Mouse (Mus musculus) cerebellum, adult 11-12 months (tissue): ENCODE data around the gene Hadhb.

Experiments
- DNase-seq: peaks from one replicate; pipeline ENCODE4 v3.0.0; 2022

The Hadhb gene

DNA sequence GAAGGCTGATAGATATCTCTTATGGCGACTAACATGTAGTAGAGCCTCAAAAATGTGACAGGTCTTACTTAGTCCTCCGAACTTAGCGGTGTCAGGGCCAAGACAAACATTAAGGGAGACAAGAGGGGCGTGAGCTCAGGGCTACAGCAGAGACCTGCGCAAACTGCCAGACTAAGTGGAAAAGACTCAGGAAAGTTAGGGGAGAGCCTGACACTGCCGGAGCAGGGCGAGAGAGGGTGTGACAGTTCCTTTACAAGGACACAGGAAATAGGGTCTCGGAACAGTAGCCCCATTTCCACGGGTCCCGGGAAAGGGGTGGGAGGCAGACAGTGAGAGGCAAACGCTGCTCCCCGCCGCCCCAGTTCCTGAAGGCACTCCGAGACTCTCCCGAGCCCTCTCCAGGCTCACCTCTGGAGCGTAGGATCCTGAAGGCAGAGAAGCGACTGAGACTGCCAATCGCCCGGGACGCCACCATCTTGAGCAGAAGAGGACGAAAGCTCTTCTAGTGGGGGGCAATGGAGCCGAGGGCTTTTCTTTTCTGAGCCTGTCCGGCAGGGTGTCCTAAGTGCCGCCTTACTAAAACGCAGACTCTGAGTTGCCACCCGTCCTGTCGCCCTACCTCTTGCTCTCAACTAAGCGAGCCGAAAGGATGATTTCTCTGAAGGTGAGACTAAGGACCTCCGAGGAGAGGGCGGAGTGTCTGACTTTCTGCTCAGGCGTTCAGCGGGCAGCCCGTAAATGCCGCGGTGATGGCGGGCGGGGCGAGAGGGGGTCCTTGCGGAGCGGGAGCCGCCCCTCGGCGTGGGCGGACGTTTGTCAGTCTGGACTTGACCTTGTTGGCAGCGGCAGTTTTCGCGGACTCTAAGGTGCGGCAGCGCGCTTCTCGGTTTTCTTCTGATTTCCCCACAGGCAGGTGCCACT, at the start of gene Hadhb, which contains the start of gene Hadha:
Gene Hadhb (plus strand): TSS at position 775 of the 921 bp plus-strand sequence.
Gene Hadha (minus strand): TSS at position 689 of the 921 bp plus-strand sequence.
- peak; percentile 91 for DNase-seq

DNA sequence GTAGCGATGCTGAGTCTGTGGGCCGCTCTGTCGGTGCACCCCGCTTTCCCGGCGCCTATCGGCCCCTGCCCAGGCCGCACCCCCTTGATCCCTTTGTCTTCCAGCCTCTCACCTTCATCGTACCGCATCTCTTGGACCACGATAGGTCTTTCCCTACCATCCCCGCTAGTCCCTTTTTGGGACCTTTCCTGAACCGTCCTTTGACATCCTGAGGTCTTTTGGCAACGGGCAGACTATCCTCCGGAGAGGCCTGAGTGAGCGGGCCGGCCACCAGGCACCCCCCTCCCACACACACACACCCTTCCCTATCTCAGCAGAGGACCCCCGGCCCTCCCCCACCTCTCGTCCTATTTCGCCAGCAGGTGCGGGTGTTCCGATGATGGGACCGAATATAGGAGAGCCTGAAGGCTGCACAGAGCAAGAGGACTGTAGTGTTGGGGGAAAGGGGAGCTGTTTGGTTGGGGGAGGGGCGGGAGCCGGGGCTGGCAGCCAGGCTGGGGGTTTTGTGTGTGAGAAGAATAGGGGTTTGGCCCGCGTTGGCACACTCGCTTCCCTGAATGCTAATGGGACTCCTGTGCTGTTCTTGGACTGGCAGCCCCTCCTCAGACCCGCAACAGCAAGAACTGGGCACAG, 49.3 kb upstream of the Hadhb start, which contains the start of gene 3110082J24Rik:
Gene 3110082J24Rik (minus strand): TSS at position 419 of the 633 bp plus-strand sequence.
- no peak for DNase-seq

DNA sequence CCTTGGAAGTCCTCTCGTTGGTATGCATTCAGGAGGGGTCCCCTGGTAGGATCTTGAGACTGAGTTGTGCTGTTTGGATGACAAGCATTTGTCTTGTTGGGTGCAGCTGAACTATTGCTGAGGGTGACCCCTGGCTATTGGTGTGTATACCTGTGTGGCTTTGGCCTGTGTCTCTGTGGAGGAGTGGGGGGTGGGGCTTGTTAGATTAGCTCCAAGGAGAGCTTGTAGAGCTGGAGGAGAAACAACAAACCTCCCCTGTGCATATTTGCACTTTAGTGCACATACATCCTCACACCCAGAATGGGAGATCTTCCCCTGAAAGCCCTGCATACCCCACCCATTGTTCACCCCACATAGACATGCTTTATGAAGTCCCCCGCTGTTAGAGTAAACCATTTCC, 48.3 kb upstream of the Hadhb start:
- no peak for DNase-seq

DNA sequence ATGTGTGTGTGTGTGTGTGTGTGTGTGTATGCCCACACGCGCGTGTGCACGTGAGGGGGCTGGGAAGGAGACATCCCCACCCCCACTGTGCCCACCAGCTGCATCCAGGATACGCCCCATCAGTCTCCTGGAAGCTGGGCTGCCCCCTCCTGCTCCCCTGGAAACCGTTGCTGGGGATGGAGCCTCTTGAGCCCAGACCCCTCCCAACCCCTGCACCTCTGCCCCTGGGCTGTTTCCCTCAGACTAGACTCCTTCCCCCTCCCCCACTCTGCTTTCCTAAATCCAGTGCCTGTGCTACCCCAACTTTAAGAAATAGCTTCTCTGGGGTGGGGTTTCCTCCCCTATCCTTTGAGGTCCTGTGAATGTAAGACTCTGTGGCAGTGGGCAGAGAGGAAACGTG, 47.9 kb upstream of the Hadhb start:
- DNase-seq, result no peak

DNA sequence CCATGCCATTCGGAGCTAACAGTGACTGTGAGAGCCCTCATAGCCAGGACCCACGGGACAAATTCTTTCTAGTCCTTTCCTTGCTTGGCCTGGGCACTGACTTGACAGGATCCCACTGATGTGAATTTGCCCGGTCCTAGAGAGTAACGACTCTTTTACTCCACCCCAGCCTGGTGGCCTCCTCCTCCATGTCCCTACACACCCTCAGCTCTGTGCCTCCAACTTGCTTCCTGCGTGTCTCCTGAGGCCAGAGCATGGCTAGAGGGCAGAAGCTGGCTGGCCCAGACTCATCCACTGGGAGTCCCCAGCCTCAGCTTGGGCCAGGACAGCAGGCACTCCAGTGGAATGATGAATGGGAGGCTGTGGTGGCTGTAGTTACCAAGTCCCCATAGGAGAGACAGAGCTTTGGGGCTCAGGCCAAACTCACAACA, 47.4 kb upstream of the Hadhb start:
- no peak for DNase-seq

DNA sequence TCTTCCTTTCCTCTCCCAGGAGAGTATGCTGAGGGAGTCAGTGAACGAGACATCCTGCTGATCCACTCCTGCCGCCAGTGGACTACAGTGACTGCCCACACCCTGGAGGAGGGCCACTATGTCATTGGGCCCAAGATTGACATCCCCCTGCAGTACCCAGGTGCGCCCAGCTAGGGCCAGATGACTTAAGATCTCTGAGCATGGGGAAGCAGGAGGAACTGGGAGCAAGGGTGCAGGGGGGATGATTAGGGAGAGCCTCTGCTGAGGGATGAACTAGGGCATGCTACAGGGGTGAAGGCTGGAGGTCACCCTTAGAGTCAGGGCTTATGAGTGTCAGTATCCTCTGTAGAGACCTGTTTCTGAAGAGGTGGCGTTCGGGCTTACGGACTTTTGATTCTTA, 46.8 kb upstream of the Hadhb start:
- DNase-seq, result no peak

DNA sequence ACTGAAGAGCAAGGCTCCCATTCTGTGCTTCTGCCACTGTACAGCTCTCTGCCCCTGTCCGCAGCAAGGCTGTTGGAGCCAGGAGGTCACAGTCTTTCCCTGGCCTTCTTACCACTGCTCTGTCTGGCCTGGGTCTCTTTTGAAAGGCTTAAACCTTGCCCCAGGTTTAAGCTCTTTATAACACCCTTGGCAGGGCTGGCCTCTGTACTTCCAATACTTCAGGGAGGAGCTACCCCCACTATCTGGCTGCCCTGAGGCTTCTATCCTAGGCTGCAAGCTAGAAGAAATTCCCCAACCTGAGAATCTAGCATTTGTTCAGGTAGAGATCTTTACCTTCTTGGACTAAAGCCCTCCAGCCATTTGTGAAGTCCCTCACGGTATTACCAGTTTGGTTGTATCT, 45.1 kb upstream of the Hadhb start:
- no peak for DNase-seq

DNA sequence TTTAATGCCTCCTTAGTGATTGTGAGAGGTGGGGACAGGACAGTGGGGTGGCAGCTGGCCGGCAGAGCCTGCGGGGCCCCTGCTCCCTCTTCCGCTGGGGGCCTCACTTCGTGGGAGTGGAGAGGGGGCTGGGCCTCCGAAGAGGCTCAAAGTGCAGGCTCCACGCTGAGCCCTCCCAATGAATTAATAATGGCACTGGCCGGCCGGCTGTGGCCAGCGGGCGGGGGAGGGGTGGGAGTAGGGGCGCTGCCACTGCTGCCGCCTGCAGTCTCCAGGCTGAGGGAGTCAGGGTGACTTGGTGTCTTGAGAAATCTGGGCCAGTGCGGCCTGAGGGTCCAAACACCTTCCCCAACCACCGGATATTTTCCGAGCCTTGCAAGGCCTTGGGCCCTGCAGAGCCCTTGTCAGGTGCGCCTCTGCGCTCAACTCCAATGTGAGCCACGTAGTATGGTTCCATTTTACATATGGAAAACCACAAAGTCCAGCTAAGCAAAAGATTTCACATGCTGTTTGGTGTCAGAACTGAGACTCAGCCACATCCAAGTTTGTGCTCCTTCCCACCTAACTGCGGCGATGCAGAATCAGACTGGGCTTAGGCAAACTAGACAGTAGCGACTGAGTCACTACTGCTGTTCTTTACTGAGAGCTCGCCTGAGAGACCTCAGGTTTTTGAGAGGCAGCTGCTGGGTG, 44.5 kb upstream of the Hadhb start:
- DNase-seq, result no peak

DNA sequence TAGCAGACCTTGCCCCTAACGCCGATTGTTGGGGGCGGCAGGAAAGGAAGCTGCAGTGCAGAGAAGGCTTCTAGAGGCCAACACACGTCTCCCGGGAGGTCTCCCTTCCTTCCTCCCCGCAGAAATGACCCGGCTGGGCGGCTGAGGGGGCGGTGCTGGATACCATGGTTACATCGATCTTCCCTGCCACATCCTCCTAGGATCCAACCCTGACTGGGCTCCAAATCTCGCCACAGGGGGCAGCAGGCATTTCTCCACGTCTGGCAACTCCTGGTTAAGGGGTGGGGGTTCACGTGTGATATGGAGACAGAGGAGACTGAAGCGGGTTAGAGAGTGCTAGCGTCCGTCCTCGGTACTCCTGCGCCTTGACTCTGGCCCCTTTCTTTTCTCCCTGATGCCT, 43.9 kb upstream of the Hadhb start:
- no peak for DNase-seq

DNA sequence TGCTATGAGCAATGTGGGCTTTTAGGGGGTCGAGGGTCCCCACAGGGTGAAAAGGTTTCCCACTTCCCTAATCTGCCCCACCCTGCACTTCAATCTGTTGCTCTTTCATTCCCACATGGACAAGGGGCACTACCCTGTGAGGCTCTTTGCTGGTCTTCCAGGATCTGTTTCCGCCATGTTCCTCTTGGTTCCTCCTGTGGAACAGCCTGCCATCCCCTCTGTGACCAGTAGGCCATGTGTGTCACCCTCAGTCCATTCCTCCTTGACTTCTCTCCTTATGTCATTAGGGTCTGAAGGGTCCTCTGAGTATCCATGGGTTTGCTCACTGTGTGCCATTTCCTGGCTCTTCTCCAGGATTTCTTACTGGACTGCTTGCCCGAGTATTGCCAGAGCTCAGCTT, 43.3 kb upstream of the Hadhb start:
- no peak for DNase-seq

DNA sequence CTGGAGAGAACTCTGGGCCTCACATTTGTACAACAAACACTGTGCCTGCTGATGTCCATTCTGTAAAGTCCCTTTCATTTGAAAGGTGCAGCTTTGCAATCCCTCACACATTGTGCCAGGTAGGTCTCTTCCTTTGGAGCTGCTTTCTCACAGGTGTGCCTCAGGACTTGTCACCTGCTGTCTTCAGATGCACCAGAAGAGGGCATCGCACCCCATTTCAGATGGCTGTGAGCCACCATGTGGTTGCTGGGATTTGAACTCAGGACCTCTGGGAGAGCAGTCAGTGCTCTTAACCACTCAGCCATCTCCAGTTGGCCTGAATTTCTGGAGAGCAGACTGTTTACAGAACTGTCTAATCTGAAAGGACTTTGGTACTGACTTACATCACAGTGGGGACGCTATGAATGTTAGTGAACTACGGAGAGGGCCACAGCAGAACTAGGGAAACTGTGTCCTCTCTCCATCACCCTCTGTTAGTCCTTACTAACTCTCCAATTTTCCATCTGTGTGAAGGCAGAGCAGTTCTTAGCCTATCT, 42.4 kb upstream of the Hadhb start:
- no peak for DNase-seq

DNA sequence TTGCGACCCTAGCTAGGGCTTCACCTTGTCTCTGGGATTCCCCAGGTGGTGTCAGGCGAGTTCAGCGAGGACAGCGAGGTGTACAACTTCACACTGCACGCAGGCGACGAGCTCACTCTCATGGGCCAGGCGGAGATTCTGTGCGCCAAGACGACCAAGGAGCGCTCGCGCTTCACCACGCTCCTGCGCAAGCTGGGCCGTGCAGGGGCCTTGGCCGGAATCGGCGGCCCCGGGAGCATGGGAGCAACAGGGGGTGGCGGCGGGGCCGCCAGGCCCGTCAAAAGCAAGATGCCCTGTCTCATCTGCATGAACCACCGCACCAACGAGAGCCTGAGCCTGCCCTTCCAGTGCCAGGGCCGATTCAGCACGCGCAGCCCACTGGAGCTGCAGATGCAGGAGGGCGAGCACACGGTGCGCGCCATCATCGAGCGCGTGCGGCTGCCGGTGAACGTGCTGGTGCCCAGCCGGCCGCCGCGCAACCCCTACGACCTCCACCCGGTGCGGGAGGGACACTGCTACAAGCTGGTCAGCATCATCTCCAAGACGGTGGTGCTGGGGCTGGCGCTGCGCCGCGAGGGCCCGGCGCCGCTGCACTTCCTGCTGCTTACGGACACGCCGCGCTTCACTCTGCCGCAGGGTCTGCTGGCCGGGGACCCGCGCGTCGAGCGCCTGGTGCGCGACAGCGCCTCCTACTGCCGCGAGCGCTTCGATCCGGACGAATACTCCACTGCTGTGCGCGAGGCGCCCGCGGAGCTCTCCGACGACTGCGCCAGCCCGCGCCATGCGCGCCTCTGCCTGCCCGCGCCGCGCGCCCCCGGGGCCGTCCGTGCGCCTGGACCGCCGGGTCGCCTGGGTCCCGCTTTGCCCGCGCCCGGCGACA, 40.9 kb upstream of the Hadhb start:
- no peak for DNase-seq

DNA sequence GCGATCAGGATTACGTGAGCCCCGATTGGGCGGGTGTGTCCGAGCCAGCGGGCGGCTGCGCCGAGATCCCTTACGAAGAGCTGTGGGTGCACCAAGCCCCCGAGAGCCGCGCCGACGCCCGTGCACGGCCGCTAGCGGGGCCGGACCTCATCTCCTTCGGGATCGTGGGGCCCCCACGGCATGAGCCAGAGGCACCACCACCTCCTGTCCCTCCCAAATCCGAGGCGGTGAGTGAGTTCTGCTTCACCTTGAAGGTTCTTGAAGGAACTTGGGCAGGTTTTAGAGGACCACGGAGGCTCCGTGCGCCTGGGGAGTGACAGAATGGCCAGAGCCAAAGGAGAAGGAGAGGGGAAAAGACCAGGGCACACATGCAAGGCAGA, 40.3 kb upstream of the Hadhb start:
- no peak for DNase-seq

DNA sequence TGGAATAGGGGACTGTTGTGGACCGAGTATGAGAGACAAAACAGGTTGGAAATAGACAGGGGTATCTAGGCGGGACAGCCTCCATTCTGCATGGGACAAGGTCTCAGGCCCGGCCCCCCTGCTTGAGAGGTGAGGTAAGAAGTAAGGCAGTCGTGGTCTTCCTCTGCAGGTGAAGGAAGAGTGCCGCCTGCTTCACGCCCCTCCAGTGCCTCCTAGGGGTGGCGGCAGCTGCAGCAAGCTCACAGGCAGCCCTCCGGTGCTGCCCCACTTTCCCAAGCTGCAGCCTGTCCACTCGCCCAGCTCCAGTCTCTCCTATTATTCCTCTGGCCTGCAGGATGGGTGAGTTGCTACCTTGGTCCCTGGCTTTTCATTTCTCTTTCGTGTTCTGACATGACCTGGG, 39.3 kb upstream of the Hadhb start:
- no peak for DNase-seq

DNA sequence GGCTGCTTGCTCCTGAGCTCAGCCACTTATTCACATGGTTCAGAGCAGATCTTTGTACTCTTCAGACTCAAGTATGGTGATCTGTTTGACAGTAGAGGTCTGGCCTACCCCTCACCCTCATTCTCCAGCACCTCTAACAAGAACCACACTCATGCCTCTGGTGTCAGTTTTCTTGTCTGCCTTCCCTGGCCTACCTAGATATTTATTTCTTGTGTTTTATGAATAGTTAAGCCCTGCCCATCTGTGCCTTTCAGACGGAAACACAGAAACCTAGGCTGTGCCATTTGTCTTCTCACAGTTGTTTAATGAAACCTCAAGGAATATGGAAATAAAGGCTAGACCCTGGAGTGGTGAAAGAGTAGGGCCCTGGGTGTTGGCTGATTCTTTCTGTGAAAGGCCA, 37.0 kb upstream of the Hadhb start:
- no peak for DNase-seq

DNA sequence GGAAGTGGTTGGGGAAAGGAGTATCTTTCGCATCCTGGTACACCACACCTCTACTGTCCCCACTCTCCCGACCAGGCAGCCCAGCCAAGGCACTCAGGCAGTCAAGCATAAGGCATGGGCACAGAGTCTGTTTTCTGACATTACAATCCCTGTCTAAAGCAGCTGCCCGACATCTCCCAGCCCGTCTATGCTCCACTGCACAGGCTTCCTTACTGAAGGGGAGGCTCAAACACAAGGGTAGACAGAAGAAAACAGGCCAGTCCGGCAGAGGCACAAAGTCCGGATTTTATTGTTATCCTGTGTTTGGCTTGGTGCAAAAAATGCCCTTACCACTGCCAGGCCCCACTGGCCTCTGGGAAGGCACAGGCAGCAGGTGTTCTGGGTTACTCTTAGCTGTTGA, 35.9 kb upstream of the Hadhb start:
- no peak for DNase-seq

DNA sequence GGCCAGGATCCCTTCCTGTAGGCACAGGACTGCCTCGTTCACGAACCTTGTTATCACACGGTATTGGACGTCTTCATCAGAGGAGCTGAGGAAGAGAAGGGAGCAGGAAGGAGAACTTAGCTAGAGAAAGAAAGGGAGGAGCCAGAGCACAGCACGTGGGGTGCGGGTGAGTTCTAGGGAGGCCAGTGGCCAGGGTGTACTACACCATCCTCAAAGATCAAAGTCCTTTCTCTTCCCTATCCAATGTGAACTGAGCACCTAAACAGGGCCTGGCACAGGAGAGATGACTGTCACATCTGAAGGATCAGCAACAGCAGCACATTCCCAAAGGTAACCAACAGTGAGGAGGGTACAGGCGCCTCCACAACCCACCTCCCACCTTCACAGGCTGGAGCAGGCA, 34.9 kb upstream of the Hadhb start:
- no peak for DNase-seq

DNA sequence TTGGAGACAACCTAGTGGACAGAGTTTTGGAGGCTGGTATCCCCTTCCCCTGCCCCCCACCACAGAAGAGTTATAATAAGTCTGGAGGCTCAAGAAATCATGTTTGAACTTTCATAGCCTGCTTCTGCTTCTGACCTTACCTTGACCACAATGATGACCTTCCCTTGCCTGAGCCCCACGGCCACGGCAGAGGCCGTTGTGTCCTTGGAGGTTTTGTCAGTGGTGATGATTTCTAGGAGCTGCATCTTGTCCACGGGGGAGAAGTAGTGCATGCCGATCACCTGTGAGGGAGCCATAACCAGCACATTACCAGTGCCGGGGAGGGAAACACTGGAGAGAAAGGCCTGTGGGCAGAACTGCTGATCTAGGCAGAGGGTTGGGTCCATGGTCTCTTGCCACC, 32.6 kb upstream of the Hadhb start:
- DNase-seq, result no peak

DNA sequence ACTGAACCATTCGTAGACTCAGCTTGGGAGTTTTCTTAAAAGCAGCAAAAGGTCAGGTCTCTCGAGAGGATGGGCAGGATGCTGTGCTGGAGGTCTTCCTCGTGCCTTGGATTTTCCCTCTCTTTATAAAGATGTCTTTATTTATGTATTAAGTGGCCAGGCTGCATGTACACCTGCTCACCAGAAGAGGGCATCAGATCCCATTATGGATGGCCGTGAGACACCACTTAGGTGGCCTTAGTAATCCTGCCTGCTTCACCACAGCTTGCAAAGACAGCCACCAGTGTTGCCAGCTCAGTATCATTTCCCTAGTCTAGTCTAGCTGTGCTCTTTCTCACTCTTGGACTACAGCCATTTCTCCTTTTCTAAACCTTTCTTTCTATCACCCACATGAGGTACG, 29.5 kb upstream of the Hadhb start:
- DNase-seq, result no peak

DNA sequence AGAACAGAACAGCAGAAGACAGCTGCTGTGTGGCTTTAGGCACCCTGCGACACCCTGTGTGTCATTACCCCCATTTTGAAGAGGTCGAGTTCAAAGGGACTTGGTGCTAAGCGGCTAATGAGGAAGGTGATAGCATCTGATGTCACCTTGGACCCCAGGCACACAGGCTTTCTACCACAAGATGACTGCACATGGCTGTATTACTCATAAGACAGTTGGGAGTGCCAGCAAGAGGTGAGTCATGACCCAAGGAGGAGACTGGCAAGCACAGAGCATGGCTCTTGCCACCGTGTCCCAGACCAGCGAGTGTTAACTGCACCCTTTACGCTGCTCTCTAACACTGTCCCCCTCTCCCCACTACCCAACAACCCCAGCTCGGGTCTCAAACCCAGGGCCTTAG, 28.3 kb upstream of the Hadhb start:
- no peak for DNase-seq

DNA sequence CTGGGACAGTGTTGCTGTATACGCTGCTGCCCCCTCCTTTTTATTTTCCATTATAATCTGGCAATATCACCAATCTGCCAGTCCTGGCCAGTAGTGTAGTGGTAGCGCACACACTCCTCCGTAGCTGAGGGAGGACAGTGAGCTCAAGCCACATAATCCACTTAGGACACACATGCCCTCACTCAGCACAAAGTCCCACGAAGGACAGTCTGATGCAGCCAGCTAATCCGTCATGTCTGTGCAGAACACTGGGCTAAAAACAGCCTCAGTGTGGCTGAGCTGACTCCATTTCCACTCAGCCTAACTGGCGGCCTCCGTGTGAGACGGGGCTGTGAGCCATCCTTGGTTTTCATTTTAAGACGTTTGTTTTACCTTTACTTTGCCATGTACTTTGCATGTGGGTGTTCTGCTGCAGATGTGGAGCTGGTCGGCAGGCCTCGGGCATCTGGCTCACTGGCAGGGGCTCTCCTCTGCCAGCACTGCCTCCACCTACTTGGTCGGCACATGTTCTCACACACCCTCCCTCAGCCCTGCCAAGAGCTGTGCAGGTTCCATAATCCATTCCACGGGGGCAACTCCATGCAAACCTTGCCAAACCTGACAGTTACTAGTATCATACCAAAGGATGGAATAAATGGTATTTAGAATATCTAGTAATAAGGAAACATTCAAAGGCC, 27.0 kb upstream of the Hadhb start:
- no peak for DNase-seq

DNA sequence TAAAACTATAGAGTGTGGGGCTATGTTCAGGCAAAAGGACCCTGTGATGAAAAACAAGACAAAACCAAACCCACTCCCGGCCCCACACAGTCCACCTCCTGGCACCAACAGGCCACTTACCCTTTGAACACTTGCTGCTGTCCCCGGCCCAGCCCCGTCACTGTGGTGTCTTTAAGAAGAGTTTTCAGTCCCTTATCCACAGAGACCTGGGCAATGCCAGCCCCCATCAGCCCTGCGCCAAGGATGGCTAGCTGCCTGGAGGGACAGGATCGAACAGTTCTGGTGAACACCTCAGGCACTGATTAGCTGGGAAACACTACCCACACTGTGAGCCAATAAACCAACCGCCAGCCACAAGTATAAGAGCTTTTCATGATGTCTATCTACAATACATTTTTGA, 26.4 kb upstream of the Hadhb start:
- DNase-seq, result no peak
